Mouse (Mus musculus) intestine, embryonic 15.5 days (tissue): ENCODE measurements around the gene Sptan1. TPM values are rescaled to one million over a fixed set of nuclear protein-coding genes. Genes with fewer than 3 reads are reported as not detected.
"Not testable (repeated sequence)": the region's sequence is repeated elsewhere in the genome, so short reads cannot be mapped to it uniquely, and the experiment has no call there.

Source experiments
- ATAC-seq: fragments of 200-750 bp; cut with Nextera tagmentation; 2 replicates; pipeline ENCODE4 v1.8.0; 2017; ENCODE audit warnings: moderate TSS enrichment, moderate library complexity
- H3K27ac ChIP-seq: fragments of 300-500 bp; sonication (generic); 2 replicates; pipeline ENCODE4 v1.5.1; 2015; ENCODE audit warnings: mild to moderate bottlenecking, inconsistent platforms
- H3K27me3 ChIP-seq: fragments of 300-500 bp; sonication (generic); replicated peaks from 2 replicates; pipeline ENCODE4 v1.6.1; 2015; ENCODE audit warnings: inconsistent platforms
- H3K36me3 ChIP-seq: fragments of 300-500 bp; sonication (generic); 2 replicates; pipeline ENCODE4 v1.6.1; 2015; ENCODE audit warnings: inconsistent platforms
- H3K4me1 ChIP-seq: fragments of 300-500 bp; sonication (generic); replicated peaks from 2 replicates; pipeline ENCODE4 v1.6.1; 2015; ENCODE audit warnings: inconsistent platforms
- H3K4me2 ChIP-seq: fragments of 300-500 bp; sonication (generic); replicated peaks from 2 replicates; pipeline ENCODE4 v1.6.1; 2015; ENCODE audit warnings: mild to moderate bottlenecking, inconsistent platforms
- H3K4me3 ChIP-seq: fragments of 300-500 bp; sonication (generic); replicated peaks from 2 replicates; pipeline ENCODE4 v1.5.1; 2015; ENCODE audit warnings: inconsistent platforms
- H3K9ac ChIP-seq: fragments of 300-500 bp; sonication (generic); 2 replicates; pipeline ENCODE4 v1.6.1; 2015; ENCODE audit warnings: inconsistent platforms
- H3K9me3 ChIP-seq: fragments of 300-500 bp; sonication (generic); 2 replicates; pipeline ENCODE4 v1.6.1; 2016; ENCODE audit warnings: inconsistent platforms
- WGBS: fragments of 180-500 bp; shearing (Covaris S2); methylation state at CpG from one replicate; pipeline ENCODE4 v1.1.7; 2015; 5-methylcytosine and 5-hydroxymethylcytosine counted together
- polyA plus RNA-seq: library from polyadenylated mRNA; unstranded; fragments of >200 nt; fragmentation: Nextera tagmentation; extraction: Ambion mirVana; gene quantifications from 2 replicates; pipeline ENCODE4 v1.2.1, GENCODE M21; 2015

Sptan1 gene
- polyA plus RNA-seq, 1 experiment from 2014 or later: 73.3 TPM

- Histone ChIP-seq H3K27ac (peak within 1 kb of the TSS; percentile 85), H3K4me2 (peak within 1 kb of the TSS; percentile 64), H3K9ac (peak within 1 kb of the TSS; percentile 62), H3K4me3 (peak within 1 kb of the TSS; percentile 65), H3K36me3 (no peaks in the 10 kb centered on the region), H3K9me3 (no peaks in the 10 kb centered on the region), H3K27me3 (no peaks in the 10 kb centered on the region), H3K4me1 (no peaks in the 10 kb centered on the region)
- under 1% methylated on average over 54 of the region's 54 CpGs for WGBS
- peak; percentile 98 for ATAC-seq
Measured at GRCm38 (mm10) chr2:30048699-30049388, 83.5 kb downstream of the Sptan1 start, which contains the start of gene Wdr34. Wdr34 (minus strand) TSS chr2:30048881.

GRCm38 (mm10) chr2:30049831-30050230 lies 84.5 kb downstream of the Sptan1 start:
- Histone ChIP-seq H3K4me2 (no peak overlapping the region), H3K9ac (no peak overlapping the region), H3K36me3 (no peaks in the 10 kb centered on the region), H3K4me3 (no peak overlapping the region), H3K4me1 (no peaks in the 10 kb centered on the region), H3K27me3 (no peaks in the 10 kb centered on the region), H3K27ac (no peak overlapping the region), H3K9me3 (no peaks in the 10 kb centered on the region)
- WGBS: 75% methylated on average over 3 of the region's 3 CpGs
- no peak for ATAC-seq

- Histone ChIP-seq H3K36me3 (no peaks in the 10 kb centered on the region), H3K9me3 (no peaks in the 10 kb centered on the region), H3K27ac (no peak overlapping the region), H3K27me3 (no peaks in the 10 kb centered on the region), H3K4me3 (no peak overlapping the region), H3K9ac (no peak overlapping the region), H3K4me1 (0 out of 2 replicates have a peak, but pooled peaks cover 2% of the 10 kb centered on the region), H3K4me2 (no peak overlapping the region)
- 42% methylated on average over 6 of the region's 6 CpGs for WGBS
- no peak for ATAC-seq
Measured at GRCm38 (mm10) chr2:30051992-30052761, 86.8 kb downstream of the Sptan1 start.

GRCm38 (mm10) chr2:30055310-30055709 lies 90.0 kb downstream of the Sptan1 start:
- H3K4me2 ChIP-seq, H3K4me1 ChIP-seq, H3K36me3 ChIP-seq, ATAC-seq, H3K27me3 ChIP-seq, H3K9ac ChIP-seq, H3K9me3 ChIP-seq, H3K27ac ChIP-seq, H3K4me3 ChIP-seq: not testable (repeated sequence)
- WGBS: 90% methylated on average over 3 of the region's 3 CpGs

GRCm38 (mm10) chr2:30056736-30057135 lies 91.4 kb downstream of the Sptan1 start:
- 78% methylated on average over 3 of the region's 3 CpGs for WGBS
- Histone ChIP-seq H3K4me3 (no peak overlapping the region), H3K27me3 (no peaks in the 10 kb centered on the region)

GRCm38 (mm10) chr2:30057223-30057904 lies 92.0 kb downstream of the Sptan1 start, which contains the start of gene Set:
Set (plus strand) TSS chr2:30057378.
- Histone ChIP-seq H3K4me1 (0 out of 2 replicates have a peak, but pooled peaks cover 2% of the 10 kb centered on the region), H3K9me3 (no peaks in the 10 kb centered on the region), H3K27me3 (no peaks in the 10 kb centered on the region), H3K9ac (no peak within 1 kb of the TSS), H3K36me3 (no peaks in the 10 kb centered on the region), H3K27ac (no peak within 1 kb of the TSS), H3K4me2 (no peak within 1 kb of the TSS), H3K4me3 (no peak within 1 kb of the TSS)
- ATAC-seq: peak; percentile 46
- WGBS: 45% methylated on average over 12 of the region's 12 CpGs

More at GRCm38 (mm10) chr2:30056736-30057135, 91.4 kb downstream of the Sptan1 start:
- no peak for ATAC-seq
- H3K4me2 ChIP-seq: no peak overlapping the region
- H3K27ac ChIP-seq: no peak overlapping the region
- H3K36me3 ChIP-seq: no peaks in the 10 kb centered on the region
- 0 out of 2 replicates have a peak, but pooled peaks cover 2% of the 10 kb centered on the region for H3K4me1 ChIP-seq
- no peaks in the 10 kb centered on the region for H3K9me3 ChIP-seq
- H3K9ac ChIP-seq: no peak overlapping the region

GRCm38 (mm10) chr2:30058418-30058817 lies 93.1 kb downstream of the Sptan1 start:
- no peak overlapping the region for H3K27ac ChIP-seq
- no peaks in the 10 kb centered on the region for H3K9me3 ChIP-seq
- no peak overlapping the region for H3K9ac ChIP-seq
- H3K27me3 ChIP-seq: no peaks in the 10 kb centered on the region
- WGBS: 55% methylated on average over 5 of the region's 5 CpGs
- H3K36me3 ChIP-seq: no peaks in the 10 kb centered on the region
- H3K4me1 ChIP-seq: 0 out of 2 replicates have a peak, but pooled peaks cover 4% of the 10 kb centered on the region
- H3K4me2 ChIP-seq: no peak overlapping the region
- no peak for ATAC-seq
- H3K4me3 ChIP-seq: no peak overlapping the region

GRCm38 (mm10) chr2:30061215-30062166 lies 96.1 kb downstream of the Sptan1 start:
- peak; percentile 5 for ATAC-seq
- Histone ChIP-seq H3K4me1 (peaks cover 10% of the 10 kb centered on the region; the same call in 1 of the 2 replicates), H3K9ac (peak overlapping the region; percentile 81), H3K4me3 (peak overlapping the region; percentile 63), H3K27ac (peak overlapping the region; percentile 98), H3K27me3 (no peaks in the 10 kb centered on the region), H3K9me3 (no peaks in the 10 kb centered on the region), H3K36me3 (no peaks in the 10 kb centered on the region), H3K4me2 (peak overlapping the region; percentile 89)
- 7% methylated on average over 37 of the region's 37 CpGs for WGBS

GRCm38 (mm10) chr2:30062249-30063093 lies 97.1 kb downstream of the Sptan1 start:
- ATAC-seq: peak; percentile 54
- peak overlapping the region; percentile 89 for H3K4me2 ChIP-seq
- H3K4me3 ChIP-seq: peak overlapping the region; percentile 63
- WGBS: under 1% methylated on average over 40 of the region's 40 CpGs
- H3K27ac ChIP-seq: peak overlapping the region; percentile 98
- peak overlapping the region; percentile 81 for H3K9ac ChIP-seq
- H3K27me3 ChIP-seq: no peaks in the 10 kb centered on the region
- peaks cover 7% of the 10 kb centered on the region; the same call in 1 of the 2 replicates for H3K4me1 ChIP-seq
- no peaks in the 10 kb centered on the region for H3K9me3 ChIP-seq
- no peaks in the 10 kb centered on the region for H3K36me3 ChIP-seq

GRCm38 (mm10) chr2:30063235-30063634 lies 97.9 kb downstream of the Sptan1 start:
- H3K9ac ChIP-seq: peak overlapping the region; percentile 81
- peak overlapping the region; percentile 98 for H3K27ac ChIP-seq
- ATAC-seq: no peak
- WGBS: 2% methylated on average over 8 of the region's 8 CpGs
- H3K4me2 ChIP-seq: peak overlapping the region; percentile 89
- H3K9me3 ChIP-seq: no peaks in the 10 kb centered on the region
- H3K4me3 ChIP-seq: peak overlapping the region; percentile 63
- H3K36me3 ChIP-seq: no peaks in the 10 kb centered on the region
- peaks cover 8% of the 10 kb centered on the region; the same call in 1 of the 2 replicates for H3K4me1 ChIP-seq
- H3K27me3 ChIP-seq: no peaks in the 10 kb centered on the region
